In the genomic region with DNA sequence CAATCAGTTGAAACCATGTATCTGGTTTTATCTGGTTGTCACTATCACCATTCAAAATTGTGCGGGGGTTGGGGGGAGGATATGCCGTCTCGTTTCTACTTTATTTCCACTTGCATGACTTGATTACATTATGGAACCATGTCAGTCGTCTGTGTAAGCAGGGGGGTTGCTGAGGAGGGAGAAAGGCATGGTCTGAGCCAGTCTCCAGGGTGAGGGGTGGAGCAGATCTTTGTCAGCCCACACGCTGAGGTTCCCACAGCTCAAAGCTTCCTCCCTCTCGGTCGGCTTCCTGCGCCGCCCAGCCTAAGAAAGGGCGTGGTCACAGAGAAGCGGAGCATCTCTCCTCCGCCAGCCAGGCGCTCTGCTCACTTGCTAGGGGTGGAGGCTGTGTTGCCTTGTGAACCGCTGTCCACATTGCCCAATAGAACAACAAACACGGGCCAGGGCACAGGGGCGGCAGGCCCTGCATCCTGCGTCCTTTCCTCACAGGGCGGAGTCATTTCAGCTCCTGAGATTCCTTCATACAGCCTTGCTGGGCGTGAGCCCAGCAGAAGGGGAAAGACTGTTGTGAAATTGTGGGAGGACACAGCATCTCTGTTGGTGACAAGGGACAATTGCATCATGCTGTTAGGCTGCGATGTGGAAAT, we compare ENCODE assay signal across 8 mouse cellular contexts. TPM values are rescaled to one million over a fixed set of nuclear protein-coding genes. Genes with fewer than 3 reads are reported as not detected.
DNase-seq lines count a peak whose midpoint lies in the region; ATAC-seq lines count a peak whose summit lies in the region.

No protein-coding gene starts in this region.

- H3K9ac ChIP-seq in intestine, embryonic 16.5 days (ENCODE audit: low read depth, low read length) = peak overlapping the region; percentile 52

- H3K9me3 ChIP-seq in intestine, embryonic 16.5 days (ENCODE audit: control insufficient read depth, low read length) = no peaks in the 10 kb centered on the region
- 0 out of 2 replicates have a peak, but pooled peaks cover 3% of the 10 kb centered on the region for H3K9me3 ChIP-seq in midbrain, embryonic 10.5 days (replicated peaks)

- H3K27ac ChIP-seq in intestine, embryonic 16.5 days (ENCODE audit: low read length) = peak overlapping the region; percentile 15; the same call in 1 of the 2 replicates
- H3K27ac ChIP-seq in midbrain, embryonic 10.5 days (replicated peaks) = peak overlapping the region; percentile 80

- DNase-seq in adrenal gland, adult 8-10 months = peak; percentile 89
- peak; percentile 80 for DNase-seq in embryo, embryonic 9.5 days (ENCODE audit: extremely low spot score)
- DNase-seq in gonadal fat pad, adult 2 months (ENCODE audit: low read depth) = peak; percentile 57
- peak; percentile 83 to 84 for DNase-seq in left cerebral cortex, postnatal 36 days (ENCODE audit: low spot score in 2 of 2)
- peak; percentile 81 for DNase-seq in midbrain, embryonic 10.5 days (ENCODE audit: low spot score)
- peak; percentile 94 for DNase-seq in skeletal muscle tissue, adult 2 months (ENCODE audit: low read depth, low spot score)

- peak overlapping the region; percentile 46 for H3K4me3 ChIP-seq in intestine, embryonic 16.5 days (ENCODE audit: low read length)
- peak overlapping the region; percentile 52 for H3K4me3 ChIP-seq in midbrain, embryonic 10.5 days

- ATAC-seq in intestine, embryonic 16.5 days = peak; percentile 96
- no peak; the same call in 1 of the 2 replicates for ATAC-seq in erythroblast, adult 5-6 weeks (replicated peaks; ENCODE audit: low FRiP score, poor library complexity, severe bottlenecking)

- 1% methylated on average over 20 of the region's 20 CpGs for WGBS in intestine, embryonic 16.5 days
- WGBS in midbrain, embryonic 10.5 days = 4% methylated on average over 20 of the region's 20 CpGs

- H3K36me3 ChIP-seq in intestine, embryonic 16.5 days (ENCODE audit: control insufficient read depth, insufficient read depth, low read length) = no peaks in the 10 kb centered on the region
- H3K36me3 ChIP-seq in midbrain, embryonic 10.5 days = no peaks in the 10 kb centered on the region

- intact Hi-C loops in left cerebral cortex, postnatal 36 days (cut with DNase I) = loop anchor here (1.0 to 5.0 kb wide), 2 partner anchors 101 to 197 kb away; no protein-coding TSS in a partner anchor

- no peaks in the 10 kb centered on the region for H3K27me3 ChIP-seq in intestine, embryonic 16.5 days (replicated peaks; ENCODE audit: control insufficient read depth, insufficient read depth, low read length)
- peaks cover 12% of the 10 kb centered on the region; the same call in 1 of the 2 replicates for H3K27me3 ChIP-seq in midbrain, embryonic 10.5 days (ENCODE audit: low read depth, poor library complexity, severe bottlenecking)

- peaks cover 4% of the 10 kb centered on the region for H3K4me1 ChIP-seq in intestine, embryonic 16.5 days (ENCODE audit: control insufficient read depth, insufficient read depth, low read length)
- peaks cover 22% of the 10 kb centered on the region for H3K4me1 ChIP-seq in midbrain, embryonic 10.5 days

- peak overlapping the region; percentile 63 for H3K4me2 ChIP-seq in intestine, embryonic 16.5 days (ENCODE audit: low read depth, low read length)

RNA-seq across cellular contexts. Expression of a gene that starts 38.5 kb away (rescaled TPM):
- 10 to 100 TPM; 11.6 to 15.6 (median 14.0) TPM for total RNA-seq in adrenal gland, adult 8-10 months (2022)
- 4.9 and 5.9 TPM in 2 replicates for polyA plus RNA-seq in gonadal fat pad, adult 2 months (2012; rRNA removed)
- polyA plus RNA-seq in intestine, embryonic 16.5 days (2015; fragmentation: Nextera tagmentation; extraction: Ambion mirVana) = 13.0 and 13.9 TPM in 2 replicates
- 1 to 10 TPM; 3.9 to 8.1 TPM for total RNA-seq in left cerebral cortex, postnatal 36 days (2021)
- polyA plus RNA-seq in midbrain, embryonic 10.5 days (2016; fragmentation: Nextera tagmentation; extraction: Ambion mirVana) = 53.8 and 56.2 TPM in 2 replicates
- 2.1 and 14.8 TPM in 2 replicates for total RNA-seq in erythroblast, adult 5-6 weeks (2015; ENCODE audit: low replicate concordance)
- total RNA-seq in erythroblast, adult 5-6 weeks (2017; ENCODE audit: low replicate concordance) = 6.3 and 7.3 TPM in 2 replicates
